Mouse (Mus musculus) brain, adult 2 months (tissue): ENCODE results near the gene Tbc1d2b.

Source experiments
- DNase-seq: peaks from one replicate; pipeline ENCODE4 v3.0.0; 2011; ENCODE audit warnings: low read depth, low spot score

Tbc1d2b gene

DNA sequence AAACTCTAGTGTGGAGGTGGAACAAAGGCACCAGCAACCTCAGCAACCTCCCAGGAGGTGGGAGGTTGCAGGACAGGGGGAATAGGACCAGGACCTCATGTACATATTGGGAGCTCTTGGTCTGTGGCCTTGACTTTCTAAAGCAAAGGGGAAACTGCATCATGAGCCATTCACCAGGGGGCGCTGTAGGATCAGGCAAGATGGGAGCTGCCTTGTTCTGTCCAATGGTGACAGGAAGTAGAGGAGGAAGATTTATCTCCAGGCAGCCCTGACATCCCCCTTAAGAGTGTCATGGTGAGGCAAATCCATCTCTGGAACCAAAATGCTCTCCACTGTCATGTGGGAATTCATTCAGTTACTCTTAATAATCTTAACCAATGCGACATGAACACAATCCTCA, 64.1 kb downstream of the Tbc1d2b start:
- peak; percentile 89 for DNase-seq

GRCm38 (mm10) chr9:90204396-90204915, 66.1 kb downstream of the Tbc1d2b start:
- DNase-seq, result peak; percentile 68

GRCm38 (mm10) chr9:90203233-90203632, 67.4 kb downstream of the Tbc1d2b start:
- DNase-seq, result no peak

DNA sequence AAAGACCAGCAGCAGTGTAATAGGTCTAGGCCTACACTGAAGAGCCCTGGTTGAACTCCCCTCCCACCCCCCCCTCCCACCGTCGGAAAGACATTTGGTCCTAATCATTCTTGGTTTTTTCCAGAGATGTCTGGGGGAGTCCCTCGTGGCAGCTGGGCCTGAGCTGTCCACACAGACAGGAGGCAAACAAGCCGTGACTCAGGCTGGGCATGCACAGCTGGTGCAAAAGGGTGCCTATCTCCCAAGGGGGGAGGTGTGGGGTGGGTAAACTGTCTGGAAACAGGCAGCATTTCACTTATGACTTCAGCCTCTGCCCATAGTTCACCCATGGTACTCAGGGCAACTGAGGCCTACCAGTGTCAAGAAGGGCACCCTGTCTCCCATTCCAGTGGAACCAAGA, 69.1 kb downstream of the Tbc1d2b start:
- peak; percentile 40 for DNase-seq

GRCm38 (mm10) chr9:90201096-90201495, 69.5 kb downstream of the Tbc1d2b start:
- DNase-seq, result no peak

DNA sequence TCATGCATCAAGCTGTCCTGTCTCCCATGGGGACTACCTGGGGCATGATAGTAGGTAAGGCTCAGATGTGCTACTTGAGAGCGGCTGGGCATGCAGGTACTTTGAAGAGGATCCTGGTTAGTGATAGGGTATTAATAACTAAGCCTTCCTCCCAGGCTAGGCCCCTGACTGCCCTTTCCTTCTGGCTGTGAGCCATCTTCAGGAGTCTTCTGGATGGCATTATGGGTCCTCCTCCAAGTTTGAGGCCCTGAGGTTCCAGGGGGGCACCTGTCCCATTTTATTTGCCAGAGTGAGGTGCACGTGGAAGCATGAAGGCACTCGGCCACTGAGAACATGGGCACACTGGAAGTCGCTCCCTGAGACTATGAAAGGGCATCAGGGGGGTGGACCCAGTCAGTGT, 70.1 kb downstream of the Tbc1d2b start:
- no peak for DNase-seq

GRCm38 (mm10) chr9:90199611-90200010, 71.0 kb downstream of the Tbc1d2b start:
- no peak for DNase-seq

GRCm38 (mm10) chr9:90198531-90199449, 71.8 kb downstream of the Tbc1d2b start:
- DNase-seq, result no peak

GRCm38 (mm10) chr9:90197866-90198383, 72.7 kb downstream of the Tbc1d2b start:
- DNase-seq, result peak; percentile 42

DNA sequence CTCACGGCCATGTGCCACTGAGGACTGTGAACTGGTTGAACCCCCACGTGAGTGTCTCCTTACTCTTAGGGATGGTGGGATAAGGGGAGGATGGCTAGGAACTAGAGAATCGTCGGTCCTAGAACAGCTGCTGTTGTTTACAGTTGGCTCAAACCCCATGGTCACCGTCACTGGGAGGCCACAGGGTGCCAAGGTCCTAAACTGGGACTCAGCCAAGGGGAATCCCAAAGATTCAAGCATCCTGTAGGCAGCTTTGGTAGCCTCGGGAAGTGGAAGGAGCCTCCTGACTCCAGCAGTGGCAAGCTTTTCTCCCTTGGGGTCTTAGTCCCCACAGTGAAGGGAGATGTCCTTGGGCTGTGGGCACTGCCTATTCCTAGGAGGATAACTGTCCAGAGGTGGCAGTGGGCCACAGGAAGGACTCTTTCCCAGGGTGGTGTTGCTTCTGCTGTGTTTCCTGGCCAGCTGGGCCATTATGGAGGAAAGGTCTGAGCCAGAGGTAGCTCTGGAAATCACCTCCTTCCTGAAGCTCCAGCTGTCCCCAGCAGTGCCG, 73.4 kb downstream of the Tbc1d2b start:
- no peak for DNase-seq

DNA sequence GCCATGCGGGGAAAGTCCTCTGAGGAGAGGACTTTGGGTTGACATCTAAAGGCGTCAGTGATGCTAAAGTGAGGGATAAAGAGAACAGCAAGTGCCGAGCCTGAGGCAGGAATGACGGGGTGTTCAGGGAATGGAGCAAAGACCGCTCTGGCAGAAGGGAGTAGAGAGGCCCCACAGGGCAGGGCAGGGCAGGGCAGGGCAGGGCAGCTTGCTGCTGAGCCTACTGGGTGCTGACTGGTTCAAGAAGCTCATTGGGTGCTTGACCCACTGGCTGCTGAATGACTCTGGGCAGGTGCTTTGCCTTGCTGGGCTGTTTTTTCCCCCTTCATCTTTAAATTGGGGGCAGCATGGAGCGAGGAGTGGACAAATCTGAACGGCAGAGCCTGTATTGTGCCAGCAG, 74.3 kb downstream of the Tbc1d2b start:
- no peak for DNase-seq

- DNase-seq, result no peak
Measured at GRCm38 (mm10) chr9:90195000-90195399, 75.6 kb downstream of the Tbc1d2b start.

DNA sequence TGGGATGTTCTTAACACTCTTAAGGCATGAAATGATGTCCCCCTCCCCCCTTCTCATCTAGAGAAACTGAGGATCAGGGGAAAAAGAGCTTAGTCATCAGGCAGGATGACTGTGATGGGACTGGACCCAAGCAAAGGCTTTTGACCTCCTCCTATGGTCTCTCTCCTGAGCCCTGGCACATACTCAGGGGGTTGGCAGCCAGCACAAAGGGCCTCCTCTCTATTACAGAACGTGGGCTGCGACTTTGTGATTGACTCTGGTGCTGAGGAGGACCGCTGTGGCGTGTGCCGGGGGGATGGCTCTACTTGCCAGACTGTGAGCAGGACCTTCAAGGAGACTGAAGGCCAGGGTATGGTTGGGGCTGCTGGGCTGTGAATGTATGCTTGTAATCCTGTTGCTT, 81.2 kb downstream of the Tbc1d2b start:
- DNase-seq, result no peak

GRCm38 (mm10) chr9:90188893-90189292, 81.7 kb downstream of the Tbc1d2b start:
- no peak for DNase-seq

DNA sequence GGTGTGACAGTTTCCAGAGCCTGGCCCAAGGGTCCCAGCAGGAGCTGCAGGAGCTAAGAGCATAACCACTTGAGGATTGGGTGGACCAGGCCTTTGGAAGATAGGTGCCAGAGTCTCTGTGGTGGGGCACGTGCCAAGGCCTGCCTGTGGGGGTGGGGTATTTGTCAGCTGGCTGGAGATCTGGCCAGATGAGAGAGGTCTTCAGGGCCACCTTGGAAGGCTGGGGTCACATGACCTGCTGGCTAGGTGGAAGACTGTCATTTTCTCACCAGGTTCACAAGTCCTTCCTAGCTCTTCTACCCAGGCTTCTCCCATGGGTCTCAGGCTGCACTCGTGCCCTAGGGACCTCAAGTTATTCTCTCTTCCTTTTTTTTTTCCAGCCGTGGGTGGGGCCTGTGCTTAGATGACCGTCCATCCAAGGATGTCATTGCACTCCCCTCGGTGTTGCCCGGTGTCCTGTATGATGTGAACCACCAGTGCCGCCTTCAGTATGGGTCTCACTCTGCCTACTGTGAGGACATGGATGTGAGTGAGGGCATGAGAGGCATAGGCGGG, 85.2 kb downstream of the Tbc1d2b start:
- no peak for DNase-seq

- DNase-seq, result no peak
Measured at GRCm38 (mm10) chr9:90184116-90184515, 86.5 kb downstream of the Tbc1d2b start.

DNA sequence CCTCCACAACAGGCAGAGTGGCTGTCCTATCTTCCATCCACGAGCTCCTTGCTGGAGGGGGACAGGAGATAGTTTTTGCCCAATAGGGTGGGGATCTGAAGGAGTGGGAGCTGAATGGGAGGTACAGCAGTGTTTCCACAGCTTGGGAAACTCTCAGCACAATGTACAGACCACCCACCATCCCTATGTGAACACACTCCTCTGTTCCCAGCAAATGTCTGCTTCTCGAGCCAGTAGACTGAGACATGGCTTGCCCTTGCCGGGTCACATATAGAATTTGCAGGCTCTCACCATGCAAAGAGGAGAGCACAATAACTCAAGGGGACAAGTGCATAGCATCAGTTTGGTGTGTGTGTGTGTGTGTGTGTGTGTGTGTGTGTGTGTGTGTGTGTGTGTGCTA, 87.1 kb downstream of the Tbc1d2b start:
- no peak for DNase-seq

- DNase-seq, result no peak
Measured at GRCm38 (mm10) chr9:90182636-90183421, 87.8 kb downstream of the Tbc1d2b start.

GRCm38 (mm10) chr9:90181656-90182388, 88.8 kb downstream of the Tbc1d2b start:
- no peak for DNase-seq

GRCm38 (mm10) chr9:90179409-90179808, 91.2 kb downstream of the Tbc1d2b start:
- DNase-seq, result no peak

DNA sequence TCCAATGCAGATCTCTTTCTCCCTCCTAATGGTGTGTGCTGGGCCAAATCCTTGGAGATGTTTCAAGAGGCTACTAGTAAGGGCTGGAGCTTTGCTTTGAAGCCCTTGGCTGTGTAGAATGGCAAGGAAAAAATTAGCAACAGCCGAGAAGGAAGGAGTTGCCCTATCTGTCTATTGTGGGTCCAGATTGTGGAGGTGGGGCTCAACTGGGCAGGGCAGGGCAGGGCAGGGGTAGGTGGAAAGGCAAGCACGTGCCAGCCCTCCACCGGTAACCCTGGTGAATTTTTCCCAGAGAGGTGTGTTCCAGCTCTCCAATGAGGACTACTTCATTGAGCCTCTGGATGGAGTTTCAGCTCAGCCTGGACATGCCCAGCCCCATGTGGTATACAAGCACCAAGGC, 97.3 kb downstream of the Tbc1d2b start:
- DNase-seq, result no peak
